In genomic region chr5:32230372-32230771, GRCm38 (mm10) we compare ENCODE assay signal across 9 mouse cellular contexts. TPM values are rescaled to one million over a fixed set of nuclear protein-coding genes. Genes with fewer than 3 reads are reported as not detected.
DNase-seq lines count a peak whose midpoint lies in the region; ATAC-seq and TF ChIP-seq lines count a peak whose summit lies in the region.
"Had no signal": no experiment of that assay in that cellular context is flagged by ENCODE, and none has a peak within 500 bp of the region (broad histone marks: within the 10 kb centered on the region; RNA-seq: fewer than 3 reads in every experiment).

No protein-coding gene starts in this region.

- H3K27me3 ChIP-seq in midbrain, embryonic 10.5 days (ENCODE audit: low read depth, poor library complexity, severe bottlenecking), result no peaks in the 10 kb centered on the region
- no peaks in the 10 kb centered on the region for H3K27me3 ChIP-seq in midbrain, embryonic 13.5 days
- H3K27me3 ChIP-seq in lung, postnatal 0 days (replicated peaks; ENCODE audit: insufficient read depth, low read length), result no peaks in the 10 kb centered on the region
- H3K27me3 ChIP-seq: hindbrain, embryonic 15.5 days had no signal

- H3K36me3 ChIP-seq in midbrain, embryonic 10.5 days, result no peaks in the 10 kb centered on the region
- no peaks in the 10 kb centered on the region for H3K36me3 ChIP-seq in midbrain, embryonic 13.5 days
- H3K36me3 ChIP-seq in lung, postnatal 0 days (ENCODE audit: insufficient read depth, low read length), result no peaks in the 10 kb centered on the region
- H3K36me3 ChIP-seq: hindbrain, embryonic 15.5 days had no signal

- no peaks in the 10 kb centered on the region for H3K4me1 ChIP-seq in midbrain, embryonic 10.5 days
- no peaks in the 10 kb centered on the region for H3K4me1 ChIP-seq in midbrain, embryonic 13.5 days (replicated peaks)
- H3K4me1 ChIP-seq in bone marrow, adult 2 months (ENCODE audit: control insufficient read depth, insufficient read depth, low read length), result no peaks in the 10 kb centered on the region
- no peaks in the 10 kb centered on the region for H3K4me1 ChIP-seq in lung, postnatal 0 days (ENCODE audit: insufficient read depth, low read depth, low read length)
- H3K4me1 ChIP-seq: hindbrain, embryonic 15.5 days had no signal

- no peak for TF ChIP-seq POLR2A in bone marrow, adult 2 months (IDR thresholded peaks at IDR 0.05; ENCODE audit: borderline replicate concordance, control insufficient read depth, low read depth, low read length)

- no peaks in the 10 kb centered on the region for H3K9me3 ChIP-seq in midbrain, embryonic 10.5 days (replicated peaks)
- no peaks in the 10 kb centered on the region for H3K9me3 ChIP-seq in midbrain, embryonic 13.5 days
- H3K9me3 ChIP-seq in lung, postnatal 0 days (ENCODE audit: low read length), result no peaks in the 10 kb centered on the region
- H3K9me3 ChIP-seq: hindbrain, embryonic 15.5 days had no signal

- H3K4me2 ChIP-seq in midbrain, embryonic 13.5 days (replicated peaks), result no peak overlapping the region
- no peak overlapping the region for H3K4me2 ChIP-seq in lung, postnatal 0 days (replicated peaks; ENCODE audit: low read depth, low read length)
- H3K4me2 ChIP-seq: hindbrain, embryonic 15.5 days had no signal

- peak; percentile 54 to 72 for DNase-seq in cerebellum, postnatal 14 days
- DNase-seq in cerebellum, adult 9-10 months, result no peak
- peak; percentile 49 for DNase-seq in midbrain, embryonic 10.5 days (ENCODE audit: low spot score)
- DNase-seq in lung, postnatal 0 days (ENCODE audit: low spot score), result peak; percentile 36
- no peak for DNase-seq in left cerebral cortex, postnatal 36 days (ENCODE audit: low spot score in 2 of 2)
- no peak for DNase-seq in gastrocnemius, postnatal 14 days

- no peak overlapping the region for H3K4me3 ChIP-seq in midbrain, embryonic 10.5 days
- no peak overlapping the region for H3K4me3 ChIP-seq in midbrain, embryonic 13.5 days (replicated peaks)
- no peak overlapping the region for H3K4me3 ChIP-seq in bone marrow, adult 2 months (replicated peaks; ENCODE audit: control insufficient read depth, low read depth, low read length)
- H3K4me3 ChIP-seq in lung, postnatal 0 days (ENCODE audit: low read depth, low read length), result no peak overlapping the region
- H3K4me3 ChIP-seq: hindbrain, embryonic 15.5 days had no signal

- peak; percentile 60 for TF ChIP-seq CTCF in bone marrow, adult 2 months (IDR thresholded peaks at IDR 0.05; ENCODE audit: control insufficient read depth, insufficient read depth, low read length)
- peak; percentile 77 for TF ChIP-seq CTCF in lung, postnatal 0 days (IDR thresholded peaks at IDR 0.05)

- no peak for ATAC-seq in midbrain, embryonic 13.5 days
- ATAC-seq in lung, postnatal 0 days, result no peak

- 43% methylated on average over 4 of the region's 4 CpGs for WGBS in midbrain, embryonic 10.5 days
- WGBS in midbrain, embryonic 13.5 days, result 39% methylated on average over 4 of the region's 4 CpGs
- 49% methylated on average over 4 of the region's 4 CpGs for WGBS in bone marrow, adult 2 months
- 38% methylated on average over 4 of the region's 4 CpGs for WGBS in lung, postnatal 0 days

- no peak for TF ChIP-seq EP300 in lung, postnatal 0 days (IDR thresholded peaks at IDR 0.05)

- H3K27ac ChIP-seq in midbrain, embryonic 10.5 days (replicated peaks), result no peak overlapping the region
- no peak overlapping the region for H3K27ac ChIP-seq in midbrain, embryonic 13.5 days
- H3K27ac ChIP-seq in bone marrow, adult 2 months (ENCODE audit: control insufficient read depth, insufficient read depth, low read depth, low read length, poor library complexity), result no peak overlapping the region
- H3K27ac ChIP-seq in lung, postnatal 0 days (ENCODE audit: low read length), result no peak overlapping the region
- H3K27ac ChIP-seq: hindbrain, embryonic 15.5 days had no signal

- H3K9ac ChIP-seq in midbrain, embryonic 13.5 days (replicated peaks), result no peak overlapping the region
- H3K9ac ChIP-seq in lung, postnatal 0 days (replicated peaks; ENCODE audit: low read depth), result no peak overlapping the region
- H3K9ac ChIP-seq: hindbrain, embryonic 15.5 days had no signal

- intact Hi-C loops in left cerebral cortex, postnatal 36 days (cut with DNase I), result no loop called here
- intact Hi-C loops in gastrocnemius, postnatal 14 days (cut with DNase I; ENCODE audit: low total_unique reads), result no loop called here

RNA-seq across cellular contexts. Expression of gene Plb1, which starts 2.1 kb away (rescaled TPM):
- 0.05 TPM in 1 of 2 replicates, not detected in the other for polyA plus RNA-seq in midbrain, embryonic 10.5 days (2016; fragmentation: Nextera tagmentation; extraction: Ambion mirVana)
- polyA plus RNA-seq in midbrain, embryonic 13.5 days (2015; fragmentation: Nextera tagmentation; extraction: Ambion mirVana), result not detected in 2 replicates
- polyA plus RNA-seq in bone marrow, adult 2 months (2011; ENCODE audit: insufficient read depth, insufficient read length, low replicate concordance, missing spikeins), result not detected in 2 replicates
- 16.6 and 17.1 TPM in 2 replicates for polyA plus RNA-seq in lung, postnatal 0 days (2015; fragmentation: Nextera tagmentation; extraction: Ambion mirVana)
- total RNA-seq in left cerebral cortex, postnatal 36 days (2021), result 1 to 10 TPM in 1 of 2 experiments, under 1 TPM in 1; 0.68 to 2.1 TPM
- 1 to 10 TPM; 3.3 to 4.0 TPM for total RNA-seq in gastrocnemius, postnatal 14 days (2021)
- polyA plus RNA-seq: hindbrain, embryonic 15.5 days had no signal

Comparison
In these comparisons a context has a peak if more than half of its experiments do, and no peak if none do; other contexts are left out.
1. DNase-seq: peak in cerebellum, postnatal 14 days (2 of 2), midbrain, embryonic 10.5 days (single experiment) and lung, postnatal 0 days (single experiment); none in cerebellum, adult 9-10 months (single experiment), left cerebral cortex, postnatal 36 days (0 of 2) and gastrocnemius, postnatal 14 days (single experiment).
2. RNA of gene Plb1, which starts 2.1 kb away (polyA plus RNA-seq): 16.6 to 17.1 TPM in lung, postnatal 0 days; not detected in bone marrow, adult 2 months, 0.05 TPM in midbrain, embryonic 10.5 days and not detected in midbrain, embryonic 13.5 days; every median in the first group is over 10 times any median in the second.